Mouse (Mus musculus) left cerebral cortex, postnatal 4 days (tissue): ENCODE measurements around the gene Gm20662. TPM values are rescaled to one million over a fixed set of nuclear protein-coding genes. Genes with fewer than 3 reads are reported as not detected.
A peak's percentile ranks its signal among the peaks of the same experiment; 100 is the strongest.

Source experiments
- DNase-seq: peaks from one replicate; pipeline ENCODE4 v3.0.0-alpha.2; 2022
- intact Hi-C: fragments of 180-260 bp; cut with DNase I; formaldehyde crosslinking; loops from one replicate; pipeline ENCODE4 v1.15.1; 2025
- total RNA-seq, 2 experiments: library from RNA; stranded (reverse); gene quantifications; 2 replicates each; pipeline ENCODE4 v1.2.3; 2021

Gene Gm20662
- total RNA-seq: 1 to 10 TPM; 1.3 to 2.5 TPM

DNA sequence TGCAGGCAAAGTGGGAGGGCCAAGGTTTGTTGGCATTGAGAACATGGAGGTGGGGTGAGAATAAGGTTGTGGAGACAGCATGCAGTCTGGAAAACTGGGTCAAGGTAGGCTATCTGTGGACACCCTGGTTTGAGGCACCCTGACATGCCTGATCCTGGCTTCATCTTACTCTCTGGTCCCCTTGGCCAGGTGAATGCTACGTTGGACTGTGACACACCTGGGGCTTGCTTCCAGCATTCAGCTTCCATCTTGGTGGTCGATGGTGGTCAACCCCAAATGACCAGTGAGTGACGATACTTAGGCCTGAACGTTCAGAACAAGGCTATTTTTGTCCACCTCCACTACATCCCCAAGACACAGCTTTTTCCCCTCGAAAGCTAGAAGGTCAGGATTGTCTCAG is at the start of gene Gm20662:
Gm20662 (plus strand) TSS at position 301 of the 400 bp plus-strand sequence.
- intact Hi-C loops: no loop called here
- no peak for DNase-seq

DNA sequence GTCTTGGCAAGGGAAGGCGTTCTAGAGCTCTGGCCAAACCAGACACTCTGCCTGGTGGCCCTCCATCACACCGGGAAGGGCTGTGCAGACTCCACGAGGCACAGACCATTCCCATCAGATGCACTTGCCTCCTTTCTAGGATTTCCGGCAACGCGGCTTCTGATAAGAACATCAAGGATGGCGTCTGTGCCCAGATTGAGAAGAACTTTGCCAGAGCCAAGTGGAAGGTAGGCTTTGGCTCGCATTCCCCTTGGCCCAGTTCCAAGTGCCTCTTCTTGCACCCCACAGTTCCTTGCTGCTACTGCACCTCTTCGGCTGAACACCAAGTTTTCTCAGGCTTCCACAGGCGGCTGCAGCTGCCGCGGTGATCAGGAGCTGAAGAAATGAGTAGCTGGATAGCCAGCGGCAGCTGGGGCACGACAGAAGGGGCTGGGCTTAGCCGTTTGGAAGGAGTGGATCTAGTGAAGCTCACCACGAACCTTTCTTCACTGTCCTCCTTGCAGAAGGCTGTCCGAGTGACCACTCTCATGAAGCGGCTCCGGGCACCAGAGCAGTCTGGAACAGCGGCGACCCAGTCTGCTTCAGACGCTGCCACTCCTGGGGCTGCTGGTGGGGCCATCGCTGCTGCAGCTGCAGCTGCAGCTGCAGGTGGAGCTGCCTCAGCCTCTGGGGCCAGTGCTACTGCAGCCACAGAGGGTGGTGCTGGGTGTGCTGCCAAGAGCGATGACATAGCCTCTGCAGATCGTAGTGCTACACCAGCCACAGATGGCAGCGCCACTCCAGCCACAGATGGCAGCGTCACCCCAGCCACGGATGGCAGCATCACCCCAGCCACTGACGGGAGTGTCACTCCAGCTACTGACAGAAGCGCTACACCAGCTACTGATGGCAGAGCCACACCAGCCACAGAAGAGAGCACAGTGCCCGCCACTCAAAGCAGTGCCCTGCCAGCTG is 48.6 kb upstream of the Gm20662 start:
- peak; percentile 79 for DNase-seq
- intact Hi-C loops: no loop called here

DNA sequence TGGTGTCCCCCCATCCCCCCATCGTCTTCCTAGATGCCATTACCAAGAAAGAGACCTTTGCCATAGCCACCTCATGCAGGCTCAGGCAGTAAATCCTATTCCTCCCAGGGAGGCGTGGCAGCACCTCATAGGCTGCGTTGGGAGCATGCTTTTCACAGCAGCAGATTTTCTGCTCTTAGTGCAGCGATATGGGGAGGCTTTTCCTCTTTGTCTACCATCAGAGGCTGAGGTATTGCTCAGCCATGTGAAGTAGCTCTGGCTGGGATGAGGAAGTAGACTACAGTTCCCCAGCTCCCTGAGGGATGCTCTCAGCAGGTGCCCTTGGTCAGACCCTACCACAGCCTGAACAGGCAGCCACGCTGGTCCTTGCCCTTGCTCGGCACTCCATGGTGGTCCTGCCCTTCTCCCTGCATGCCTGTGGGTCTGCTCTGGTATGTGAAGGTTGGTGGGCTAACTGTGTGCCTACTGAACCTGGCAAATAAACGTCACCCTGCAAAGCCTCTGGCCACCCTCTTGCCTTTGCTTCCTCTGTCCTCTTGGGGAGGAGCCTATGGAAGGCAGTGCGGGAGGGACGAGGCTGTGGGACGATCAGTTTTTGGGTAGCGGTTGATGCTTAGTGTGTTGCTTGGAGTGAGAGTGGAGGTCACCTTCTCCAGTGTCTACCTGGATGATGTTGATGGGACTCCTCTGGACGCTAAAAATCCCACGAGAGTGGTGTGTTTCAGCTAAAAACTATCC is 46.8 kb upstream of the Gm20662 start:
- intact Hi-C loops: no loop called here

DNA sequence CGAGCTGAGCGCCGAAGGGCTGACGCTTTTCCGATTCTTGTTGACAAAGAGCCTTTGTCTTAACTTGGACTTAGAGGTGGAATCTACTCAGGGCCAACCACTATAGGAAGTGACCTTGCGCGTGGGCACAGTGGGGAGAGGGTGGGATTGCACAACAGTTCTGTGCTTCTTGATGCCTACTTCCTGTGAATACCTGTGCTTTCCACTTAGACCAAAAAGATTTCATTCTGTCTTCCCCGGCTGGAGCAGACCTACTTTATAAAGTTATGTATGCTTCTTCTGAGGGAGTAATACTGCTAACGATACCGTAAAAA is 46.3 kb upstream of the Gm20662 start, which contains the start of gene Traip:
Traip (plus strand) TSS at position 215 of the 314 bp plus-strand sequence.
- intact Hi-C loops: no loop called here
- DNase-seq: no peak

More for the DNA sequence above, 46.8 kb upstream of the Gm20662 start:
- no peak for DNase-seq

DNA sequence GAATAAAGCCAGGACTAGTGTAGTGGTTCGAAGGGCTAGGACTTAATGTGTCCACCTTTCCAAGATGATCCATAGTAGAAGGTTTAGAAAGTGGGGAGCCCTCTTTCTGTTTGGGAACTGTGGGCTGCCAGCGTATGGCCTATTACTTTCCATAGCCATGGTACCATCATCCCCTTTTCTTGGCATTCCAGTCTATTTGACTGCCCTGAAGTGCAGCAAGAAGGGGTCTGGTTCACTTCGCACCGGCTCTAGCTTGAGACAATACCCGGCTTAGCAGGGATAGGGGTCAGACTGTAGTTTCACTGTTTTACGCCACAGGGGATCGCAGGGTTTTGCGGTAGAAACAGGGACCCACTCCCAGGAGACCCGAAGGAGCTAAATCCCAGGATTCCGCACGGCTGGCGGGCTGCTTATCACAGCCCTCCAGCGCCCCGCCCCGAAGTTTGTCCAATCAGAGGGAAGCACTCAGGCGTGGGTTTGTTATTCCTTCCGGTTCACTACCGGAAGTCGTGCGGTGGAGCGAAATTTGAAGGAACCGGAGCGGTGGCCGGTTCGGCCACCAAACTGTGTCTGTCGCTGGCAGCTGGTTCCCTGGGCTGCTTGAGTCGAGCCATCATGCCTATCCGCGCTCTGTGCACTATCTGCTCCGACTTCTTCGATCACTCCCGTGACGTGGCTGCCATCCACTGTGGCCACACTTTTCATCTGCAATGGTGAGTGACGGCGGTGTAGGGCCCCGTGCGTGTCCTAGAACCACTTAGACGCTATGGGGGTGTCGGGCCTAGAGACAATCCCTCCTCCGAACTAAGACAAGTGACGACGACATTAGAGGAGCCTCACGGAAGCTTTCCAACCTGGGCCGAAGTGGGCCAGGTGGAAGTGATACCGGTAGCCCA is 45.4 kb upstream of the Gm20662 start:
- peak; percentile 94 for DNase-seq
- intact Hi-C loops: no loop called here

GRCm38 (mm10) chr9:107955613-107956289 is 40.4 kb upstream of the Gm20662 start:
- intact Hi-C loops: no loop called here
- no peak for DNase-seq

DNA sequence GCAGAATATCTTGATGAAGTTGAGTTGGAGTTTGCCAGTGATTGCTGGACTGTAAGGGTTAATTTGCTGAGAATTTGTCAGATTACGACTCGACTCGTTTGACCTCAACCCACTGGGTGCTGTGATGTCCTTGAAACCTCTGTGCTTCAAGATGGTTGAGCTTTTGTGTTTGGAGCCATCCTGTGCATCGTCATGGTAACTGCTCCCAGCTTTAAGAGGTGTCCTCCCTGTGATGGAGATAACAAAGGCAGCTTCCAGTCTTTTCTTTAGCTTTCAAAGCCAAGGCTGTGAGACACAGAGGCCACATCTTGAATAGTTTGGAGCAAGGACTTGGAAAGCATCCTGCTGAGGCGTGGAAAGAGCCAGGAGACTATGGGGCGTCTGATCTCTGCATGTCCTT is 39.0 kb upstream of the Gm20662 start:
- intact Hi-C loops: no loop called here
- DNase-seq: no peak

GRCm38 (mm10) chr9:107959896-107960295 is 36.3 kb upstream of the Gm20662 start:
- no peak for DNase-seq
- intact Hi-C loops: loop anchor here (5.0 to 10.0 kb wide), 2 partner anchors 58 to 95 kb away; partner anchors contain the start of gene Amigo3

GRCm38 (mm10) chr9:107960928-107961327 is 35.2 kb upstream of the Gm20662 start:
- intact Hi-C loops: loop anchor here (5.0 to 10.0 kb wide), 2 partner anchors 59 to 94 kb away; partner anchors contain the start of gene Amigo3

GRCm38 (mm10) chr9:107961351-107961762 is 34.8 kb upstream of the Gm20662 start:
- intact Hi-C loops: loop anchor here (5.0 to 10.0 kb wide), 2 partner anchors 59 to 93 kb away; partner anchors contain the start of gene Amigo3
- DNase-seq: peak; percentile 24

More at GRCm38 (mm10) chr9:107960928-107961327, 35.2 kb upstream of the Gm20662 start:
- no peak for DNase-seq

DNA sequence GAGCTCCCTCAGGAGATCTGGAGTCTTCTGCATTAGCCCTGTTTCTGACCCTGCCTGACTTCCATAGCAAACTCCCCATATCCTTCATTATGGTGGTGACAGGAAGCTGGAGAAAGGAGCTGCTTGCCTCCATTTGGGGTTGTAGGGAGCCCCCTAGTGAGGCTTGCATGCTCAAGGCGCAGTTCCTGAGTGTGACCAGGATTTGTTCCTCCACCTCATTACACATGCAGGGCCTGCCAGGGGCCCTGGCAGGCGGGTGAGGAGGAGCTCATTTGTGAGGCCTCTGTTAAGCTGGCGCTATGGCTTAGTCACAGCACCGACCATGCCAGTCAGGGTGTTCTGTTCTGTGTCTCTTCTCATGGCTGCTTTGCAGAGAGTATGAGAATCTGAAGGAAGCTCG is 34.3 kb upstream of the Gm20662 start:
- peak; percentile 35 for DNase-seq
- intact Hi-C loops: loop anchor here (5.0 to 10.0 kb wide), 2 partner anchors 60 to 93 kb away; partner anchors contain the start of gene Amigo3

GRCm38 (mm10) chr9:107962916-107963315 is 33.2 kb upstream of the Gm20662 start:
- DNase-seq: no peak
- intact Hi-C loops: loop anchor here (5.0 to 10.0 kb wide), 2 partner anchors 61 to 92 kb away; partner anchors contain the start of gene Amigo3

DNA sequence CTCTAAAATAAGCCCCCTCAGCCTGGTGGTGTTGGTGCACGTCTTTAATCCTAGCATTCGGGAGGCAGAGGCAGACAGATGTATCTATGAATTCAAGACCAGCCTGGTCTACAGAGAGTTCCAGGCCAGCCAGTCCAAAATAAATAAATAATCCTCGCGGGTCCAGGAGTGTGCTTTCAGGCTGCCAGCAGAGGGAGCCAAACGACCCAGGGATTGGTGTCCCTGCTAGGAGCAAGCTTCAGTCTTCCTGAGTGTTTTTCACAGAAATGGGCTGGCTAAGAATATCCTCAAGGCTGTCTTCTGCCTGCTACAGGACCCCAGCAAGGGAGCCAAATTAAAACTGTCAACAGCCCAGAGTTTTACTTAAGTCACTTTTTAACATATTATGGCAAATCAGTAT is 32.4 kb upstream of the Gm20662 start:
- intact Hi-C loops: loop anchor here (5.0 to 10.0 kb wide), 2 partner anchors 61 to 91 kb away; partner anchors contain the start of gene Amigo3
- peak; percentile 85 for DNase-seq

GRCm38 (mm10) chr9:107964681-107965080 is 31.5 kb upstream of the Gm20662 start:
- intact Hi-C loops: loop anchor here (5.0 to 10.0 kb wide), 2 partner anchors 62 to 90 kb away; partner anchors contain the start of gene Amigo3
- no peak for DNase-seq

DNA sequence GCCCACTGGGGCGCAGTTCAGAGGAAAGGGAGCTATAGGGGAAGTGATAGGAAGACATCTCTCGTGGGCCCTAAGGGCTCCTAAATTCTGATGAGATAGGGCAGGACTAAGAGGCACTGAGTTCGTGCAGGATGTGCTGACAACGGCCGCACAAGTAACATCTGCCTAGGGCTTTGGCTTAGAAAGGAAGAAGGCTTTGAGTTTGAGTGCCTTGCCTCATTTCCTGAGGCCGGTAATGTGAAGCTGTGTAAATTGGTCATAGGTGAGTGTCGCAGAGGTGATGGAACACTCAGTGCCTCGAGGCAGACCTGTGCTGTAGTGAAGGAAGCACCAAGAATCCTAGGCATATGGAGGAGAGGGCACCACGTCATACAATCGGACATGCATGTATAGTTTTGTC is 29.5 kb upstream of the Gm20662 start:
- no peak for DNase-seq
- intact Hi-C loops: loop anchor here (10.0 kb wide), 1 partner anchor 88 kb away; the partner anchor contains the start of gene Amigo3

- intact Hi-C loops: loop anchor here (10.0 kb wide), 1 partner anchor 87 kb away; the partner anchor contains the start of gene Amigo3
- no peak for DNase-seq
Observed at GRCm38 (mm10) chr9:107967437-107967836, 28.7 kb upstream of the Gm20662 start.

DNA sequence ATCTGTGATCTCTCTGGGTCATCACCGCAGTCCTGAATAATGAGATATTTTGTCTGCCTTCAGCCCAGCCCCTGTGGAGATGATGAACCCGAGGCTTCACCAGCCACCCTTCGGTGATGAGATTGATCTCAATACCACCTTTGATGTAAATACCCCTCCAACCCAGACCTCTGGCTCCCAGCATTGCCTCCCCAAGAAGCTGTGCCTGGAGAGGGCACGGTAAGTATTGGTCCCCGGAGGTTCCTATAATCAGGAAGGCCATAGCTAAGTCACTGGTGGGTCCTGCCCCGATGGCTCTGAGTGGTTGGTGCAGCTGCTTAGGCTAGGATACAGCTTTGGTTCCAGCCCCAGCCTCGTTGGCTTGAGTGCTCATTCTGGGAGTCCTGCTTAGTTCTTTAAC is 27.6 kb upstream of the Gm20662 start:
- intact Hi-C loops: loop anchor here (10.0 kb wide), 1 partner anchor 86 kb away; the partner anchor contains the start of gene Amigo3
- DNase-seq: no peak

DNA sequence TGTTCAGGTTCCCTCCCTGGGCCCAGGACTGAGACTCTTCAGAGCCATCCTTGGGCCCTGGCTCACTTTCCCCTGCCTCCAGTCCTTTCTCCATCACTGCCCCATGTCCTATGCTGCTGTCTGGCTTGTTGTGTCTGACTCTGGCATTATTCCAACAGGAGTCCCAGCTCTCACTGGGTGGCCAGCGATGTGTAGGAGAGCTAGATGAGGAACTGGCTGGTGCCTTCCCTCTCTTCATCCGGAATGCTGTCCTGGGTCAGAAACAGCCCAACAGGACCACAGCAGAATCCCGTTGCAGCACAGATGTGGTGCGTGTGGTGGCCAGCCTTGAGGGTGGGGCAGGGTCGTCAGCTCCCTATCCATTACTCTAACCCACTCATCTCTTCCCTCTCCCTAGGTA is 25.8 kb upstream of the Gm20662 start:
- DNase-seq: no peak
- intact Hi-C loops: no loop called here
